Mouse (Mus musculus) adrenal gland (tissue): Measurements from ENCODE around the gene Acot7.

Source experiments
- intact Hi-C: fragments of 180-260 bp; cut with DNase I; formaldehyde crosslinking; loops from one replicate; pipeline ENCODE4 v1.15.1; 2025

Acot7 gene

GRCm38 (mm10) chr4:152291562-152291961, 113.6 kb downstream of the Acot7 start, which contains the start of gene Hes3:
Gene Hes3, minus strand, starts transcription at chr4:152291662.
- intact Hi-C loops: no loop called here

GRCm38 (mm10) chr4:152292102-152292765, 114.3 kb downstream of the Acot7 start:
- intact Hi-C loops: no loop called here

- intact Hi-C loops: no loop called here
Observed at GRCm38 (mm10) chr4:152294188-152294929, 116.4 kb downstream of the Acot7 start.

GRCm38 (mm10) chr4:152295916-152296315, 118.0 kb downstream of the Acot7 start:
- intact Hi-C loops: no loop called here

- intact Hi-C loops: no loop called here
Observed at GRCm38 (mm10) chr4:152296371-152296770, 118.4 kb downstream of the Acot7 start.

GRCm38 (mm10) chr4:152296874-152297861, 119.2 kb downstream of the Acot7 start, which contains the start of gene Icmt:
Gene Icmt, plus strand, starts transcription at chr4:152297227.
- intact Hi-C loops: no loop called here

- intact Hi-C loops: no loop called here
Observed at GRCm38 (mm10) chr4:152298836-152299235, 120.9 kb downstream of the Acot7 start.

GRCm38 (mm10) chr4:152300375-152300774, 122.4 kb downstream of the Acot7 start:
- intact Hi-C loops: no loop called here

GRCm38 (mm10) chr4:152302012-152302411, 124.1 kb downstream of the Acot7 start:
- intact Hi-C loops: no loop called here

- intact Hi-C loops: no loop called here
Observed at GRCm38 (mm10) chr4:152303172-152303571, 125.2 kb downstream of the Acot7 start.

- intact Hi-C loops: no loop called here
Observed at GRCm38 (mm10) chr4:152304685-152305084, 126.8 kb downstream of the Acot7 start.

- intact Hi-C loops: no loop called here
Observed at GRCm38 (mm10) chr4:152305991-152306390, 128.1 kb downstream of the Acot7 start.

- intact Hi-C loops: no loop called here
Observed at GRCm38 (mm10) chr4:152307542-152307941, 129.6 kb downstream of the Acot7 start.

- intact Hi-C loops: no loop called here
Observed at GRCm38 (mm10) chr4:152312186-152312585, 134.3 kb downstream of the Acot7 start.

- intact Hi-C loops: no loop called here
Observed at GRCm38 (mm10) chr4:152313211-152313632, 135.3 kb downstream of the Acot7 start.

GRCm38 (mm10) chr4:152313934-152314333, 136.0 kb downstream of the Acot7 start:
- intact Hi-C loops: no loop called here

GRCm38 (mm10) chr4:152315498-152316213, 137.7 kb downstream of the Acot7 start:
- intact Hi-C loops: no loop called here

GRCm38 (mm10) chr4:152317631-152318033, 139.7 kb downstream of the Acot7 start:
- intact Hi-C loops: no loop called here

- intact Hi-C loops: no loop called here
Observed at GRCm38 (mm10) chr4:152318517-152319234, 140.7 kb downstream of the Acot7 start, which contains the start of gene Rnf207. Gene Rnf207, minus strand, starts transcription at chr4:152318993.
